Mouse (Mus musculus): ENCODE data around the gene Retsat.

GRCm38 (mm10) chr6:72607676-72608075 is 9.4 kb downstream of the Retsat start:
- TF ChIP-seq CTCF (IDR thresholded peaks at IDR 0.05; ENCODE audit: low read depth) (no peak), EP300 (IDR thresholded peaks at IDR 0.05; ENCODE audit: low read depth) (no peak)
